ENCODE assay signal across 11 mouse cellular contexts in the genomic region with DNA sequence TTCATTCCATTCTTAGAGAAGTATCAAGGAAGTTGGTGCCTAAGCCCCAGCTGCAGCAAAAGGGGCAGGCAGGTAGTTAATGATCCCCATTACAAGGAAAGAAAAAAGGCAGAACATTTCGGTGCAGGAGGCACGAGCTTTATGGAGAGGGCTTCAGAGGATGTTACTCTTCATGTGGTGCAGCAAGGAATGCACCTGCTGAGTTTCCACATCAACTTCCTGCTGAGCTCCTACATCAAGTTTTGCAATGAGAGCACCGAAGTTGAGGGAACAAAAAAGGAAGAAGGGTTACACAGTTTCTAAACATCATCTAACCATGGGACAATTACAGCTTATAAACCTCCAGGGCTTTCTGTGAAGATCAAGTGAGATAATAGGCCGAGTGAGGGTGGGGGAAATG.
"Had no signal": no experiment of that assay in that cellular context is flagged by ENCODE, and none has a peak within 500 bp of the region (broad histone marks: within the 10 kb centered on the region; RNA-seq: fewer than 3 reads in every experiment).

No protein-coding gene starts in this region.

- DNase-seq: lung, adult 18-20 months; lung, embryonic 14.5 days; lung, postnatal 10 days; lung, postnatal 4 days; midbrain, embryonic 14.5 days; retina, postnatal 1 day; right cerebral cortex, postnatal 14 days; thymus, adult 2 months; thymus, postnatal 25 days; thymus, postnatal 4 days had no signal

- ATAC-seq: midbrain, embryonic 16.5 days had no signal
